Mouse (Mus musculus): Measurements from ENCODE around the gene Baiap2l2. TPM values are rescaled to one million over a fixed set of nuclear protein-coding genes. Genes with fewer than 3 reads are reported as not detected.
"Not testable (repeated sequence)": the region's sequence is repeated elsewhere in the genome, so short reads cannot be mapped to it uniquely, and the experiment has no call there.

Baiap2l2 gene
- total RNA-seq, 2 experiments from 2014 or later = not detected

DNA sequence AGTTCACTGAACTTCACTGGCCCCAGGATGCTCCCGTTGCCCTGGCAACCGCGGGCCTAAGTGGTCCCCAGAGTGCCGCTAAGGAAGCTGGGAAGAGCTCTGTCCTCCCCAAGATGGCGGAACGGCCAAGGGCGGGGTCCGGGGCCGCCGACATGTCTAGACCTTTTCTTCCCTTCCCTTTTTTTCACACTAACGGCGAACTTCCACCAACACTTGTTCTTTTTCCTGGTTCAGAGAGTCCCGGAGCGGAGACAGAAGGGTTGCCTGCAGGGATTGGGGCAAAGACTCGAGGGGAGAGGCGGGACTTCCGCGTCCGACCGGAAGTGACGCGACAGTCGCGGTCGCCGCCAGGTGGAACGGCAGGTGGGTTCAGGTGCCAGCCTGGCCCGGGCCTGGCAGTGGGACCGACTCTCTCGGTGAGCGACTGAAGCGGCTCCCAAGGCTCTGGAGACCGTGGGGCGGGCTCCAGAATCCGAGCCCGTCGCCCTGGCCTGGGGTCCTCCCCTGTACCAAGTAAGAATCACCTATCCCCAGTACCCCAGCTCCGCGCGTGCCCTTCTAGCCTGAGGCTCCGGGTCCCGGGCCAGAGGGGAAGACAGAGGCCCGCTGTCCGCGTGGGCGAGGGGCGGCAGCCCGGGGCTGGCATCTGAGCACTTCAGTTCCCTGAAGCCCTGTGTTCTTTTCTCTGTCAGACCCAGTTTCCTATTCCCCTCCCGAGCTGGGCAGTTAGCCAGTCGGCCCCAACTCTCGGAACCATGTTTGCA, 56.1 kb downstream of the Baiap2l2 start, which contains the start of the genes Pick1 and Gm49486:
Gene Pick1, plus strand, starts transcription at position 116 of the 764 bp plus-strand sequence.
Gene Gm49486, plus strand, starts transcription at position 334 of the 764 bp plus-strand sequence.
- peak; percentile 85 for ATAC-seq (replicated peaks; ENCODE audit: low FRiP score, low TSS enrichment, poor library complexity, severe bottlenecking)

GRCm38 (mm10) chr15:79225780-79226179, 59.6 kb downstream of the Baiap2l2 start:
- not testable (repeated sequence) for ATAC-seq (replicated peaks; ENCODE audit: low FRiP score, low TSS enrichment, poor library complexity, severe bottlenecking)

DNA sequence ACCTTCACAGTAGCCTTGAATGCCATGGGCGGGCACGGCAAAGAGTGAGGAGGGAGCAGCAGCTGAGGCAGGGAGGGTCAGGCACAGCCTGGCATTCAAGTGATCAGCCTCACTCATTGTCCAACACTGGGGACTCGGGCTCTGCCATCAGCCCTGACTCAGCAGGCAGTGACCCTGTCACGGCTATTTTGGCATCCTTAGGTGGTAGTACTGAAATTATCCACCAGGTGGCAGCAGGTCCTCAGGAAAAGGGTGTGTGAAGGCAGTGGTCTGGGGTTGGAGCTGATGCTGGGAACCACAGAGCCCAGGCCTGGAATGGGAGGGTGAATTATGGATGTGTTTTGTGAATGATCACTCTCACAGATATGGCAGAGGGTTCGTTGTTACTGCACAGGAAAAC, 60.7 kb downstream of the Baiap2l2 start:
- ATAC-seq (replicated peaks; ENCODE audit: low FRiP score, low TSS enrichment, poor library complexity, severe bottlenecking) = peak; percentile 83

GRCm38 (mm10) chr15:79223641-79224040, 61.7 kb downstream of the Baiap2l2 start:
- no peak for ATAC-seq (replicated peaks; ENCODE audit: low FRiP score, low TSS enrichment, poor library complexity, severe bottlenecking)

DNA sequence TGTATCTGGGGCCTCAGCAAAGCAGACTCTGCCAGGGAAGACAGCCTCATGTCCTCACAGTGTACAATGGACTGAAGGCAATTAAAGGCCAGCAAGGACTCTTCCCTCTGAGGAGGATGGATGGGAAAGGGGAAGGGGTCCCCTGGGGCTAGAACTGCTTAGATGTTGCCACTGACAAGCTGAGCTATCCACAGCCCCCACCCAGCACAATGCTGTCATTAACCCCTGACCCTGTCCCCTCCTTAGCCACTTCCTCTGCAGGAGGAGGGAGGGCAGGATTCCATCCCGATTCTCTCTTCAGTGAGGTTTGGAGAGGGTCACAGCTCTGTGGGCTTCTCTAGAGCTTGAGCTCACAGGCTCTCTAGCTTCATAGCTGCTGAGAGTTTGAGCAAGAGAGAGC, 65.8 kb downstream of the Baiap2l2 start:
- ATAC-seq (replicated peaks; ENCODE audit: low FRiP score, low TSS enrichment, poor library complexity, severe bottlenecking) = no peak

DNA sequence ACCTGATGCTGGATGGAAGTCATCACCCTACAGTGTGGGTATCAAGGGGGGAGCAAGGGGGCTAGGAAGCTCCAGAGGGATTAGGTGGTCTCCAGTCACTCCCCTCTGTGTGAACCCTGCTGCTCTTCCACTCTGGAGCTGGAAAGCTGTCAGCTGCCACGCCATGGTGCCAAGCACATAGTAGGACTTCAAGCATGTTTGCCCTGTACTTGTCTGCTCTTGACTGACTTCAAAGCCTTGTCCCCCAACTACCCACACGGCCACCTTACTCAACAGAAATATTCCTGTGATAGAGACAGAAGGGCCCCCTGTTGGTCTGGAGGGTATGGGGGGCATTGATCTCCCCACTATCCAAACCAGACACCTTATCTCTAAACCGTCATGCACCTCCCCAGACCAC, 69.1 kb downstream of the Baiap2l2 start:
- no peak for ATAC-seq (replicated peaks; ENCODE audit: low FRiP score, low TSS enrichment, poor library complexity, severe bottlenecking)

- ATAC-seq (replicated peaks; ENCODE audit: low FRiP score, low TSS enrichment, poor library complexity, severe bottlenecking) = no peak
Measured at GRCm38 (mm10) chr15:79213591-79213990, 71.7 kb downstream of the Baiap2l2 start.

DNA sequence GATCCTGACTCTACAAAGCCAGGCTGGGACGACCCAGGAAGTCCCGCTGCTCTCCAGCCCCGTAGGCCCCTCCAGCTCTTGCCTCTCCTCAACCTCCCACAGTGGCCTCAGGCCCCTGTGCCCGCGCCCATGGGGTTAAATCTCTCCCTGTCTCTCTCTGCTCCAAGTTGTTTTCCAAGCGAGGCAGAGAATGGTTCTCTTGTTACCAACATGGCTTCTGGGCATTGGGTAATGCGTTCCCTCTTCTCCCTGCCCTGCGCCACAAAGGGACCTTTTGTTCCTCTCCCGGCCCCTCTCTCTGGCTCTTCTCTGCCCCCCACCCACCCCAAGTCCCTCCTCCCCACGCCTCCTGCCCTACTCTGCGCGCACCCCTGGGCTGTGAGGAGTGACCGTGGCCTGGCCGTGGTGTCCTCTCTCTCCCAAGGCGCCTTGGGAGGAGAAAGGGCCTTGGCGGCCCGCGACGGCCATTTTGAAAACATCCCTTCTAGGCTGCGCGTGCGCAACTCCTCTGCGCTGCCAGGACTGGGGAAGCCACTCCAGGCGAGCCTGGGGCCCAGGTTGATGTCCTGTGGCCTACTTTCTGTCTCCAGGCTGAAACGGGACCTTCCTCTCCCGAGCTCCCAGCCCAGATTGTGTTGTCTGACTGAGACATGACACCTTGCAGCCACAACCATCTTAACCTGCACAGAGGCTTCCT, 72.4 kb downstream of the Baiap2l2 start:
- no peak for ATAC-seq (replicated peaks; ENCODE audit: low FRiP score, low TSS enrichment, poor library complexity, severe bottlenecking)

GRCm38 (mm10) chr15:79210357-79210756, 75.0 kb downstream of the Baiap2l2 start:
- ATAC-seq (replicated peaks; ENCODE audit: low FRiP score, low TSS enrichment, poor library complexity, severe bottlenecking) = no peak

DNA sequence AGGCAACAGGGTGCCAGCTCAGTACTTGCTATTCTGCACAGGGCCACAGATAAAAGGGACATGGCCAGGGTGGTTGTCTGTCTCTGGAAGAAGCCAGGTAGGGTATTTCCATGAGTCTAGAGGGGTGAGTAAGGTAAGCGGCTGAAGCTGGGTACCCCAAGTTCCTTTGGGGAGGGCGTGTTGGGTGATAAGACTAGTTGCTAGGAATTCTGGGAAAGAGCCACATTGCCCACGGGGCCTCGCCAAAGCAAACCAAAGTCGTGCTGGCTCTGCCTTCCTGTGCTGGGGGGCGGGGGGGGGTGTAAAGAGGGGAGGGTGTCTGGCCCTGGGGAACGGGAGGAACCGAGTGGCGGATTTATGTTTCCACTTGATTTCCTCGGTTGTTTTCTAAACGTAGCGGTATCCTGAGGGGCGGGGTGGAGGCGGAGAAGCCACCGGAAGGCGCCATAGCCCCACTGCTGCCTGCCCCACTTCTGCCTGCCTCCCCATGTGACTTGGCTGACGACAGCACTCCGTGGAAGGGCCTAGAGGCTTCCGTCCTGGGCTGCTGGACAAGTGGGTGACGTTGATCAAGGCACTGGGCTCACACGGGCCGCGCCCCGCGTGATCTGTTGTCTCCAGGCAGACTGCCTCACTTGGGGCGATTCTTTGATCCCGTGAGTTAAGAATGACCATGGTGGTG, 76.4 kb downstream of the Baiap2l2 start:
- peak; percentile 65 for ATAC-seq (replicated peaks; ENCODE audit: low FRiP score, low TSS enrichment, poor library complexity, severe bottlenecking)

GRCm38 (mm10) chr15:79208211-79208610, 77.1 kb downstream of the Baiap2l2 start:
- no peak for ATAC-seq (replicated peaks; ENCODE audit: low FRiP score, low TSS enrichment, poor library complexity, severe bottlenecking)

Other genes with a start within 250 kb of the Baiap2l2 start
- gene Galr3, start 243.7 kb downstream of the Baiap2l2 start, total RNA-seq (2014; fragmentation: Nextera tagmentation) = 0.40 TPM in 1 of 2 replicates, not detected in the other
- 0.56 TPM in 1 of 2 replicates, not detected in the other for gene Galr3, start 243.7 kb downstream of the Baiap2l2 start, total RNA-seq (2017)
- 24.4 and 44.2 TPM in 2 replicates for gene Ankrd54, start 222.6 kb downstream of the Baiap2l2 start, total RNA-seq (2014; fragmentation: Nextera tagmentation)
- 15.0 and 15.2 TPM in 2 replicates for gene Ankrd54, start 222.6 kb downstream of the Baiap2l2 start, total RNA-seq (2017)
- 218 and 242 TPM in 2 replicates for gene Eif3l, start 210.4 kb downstream of the Baiap2l2 start, total RNA-seq (2014; fragmentation: Nextera tagmentation)
- 216 and 264 TPM in 2 replicates for gene Eif3l, start 210.4 kb downstream of the Baiap2l2 start, total RNA-seq (2017)
- gene Micall1, start 176.6 kb downstream of the Baiap2l2 start, total RNA-seq (2014; fragmentation: Nextera tagmentation) = 1.5 and 6.4 TPM in 2 replicates
- gene Micall1, start 176.6 kb downstream of the Baiap2l2 start, total RNA-seq (2017) = 0.57 and 2.5 TPM in 2 replicates
- gene Polr2f, start 144.5 kb downstream of the Baiap2l2 start, total RNA-seq (2014; fragmentation: Nextera tagmentation) = 177 and 201 TPM in 2 replicates
- 96.2 and 109 TPM in 2 replicates for gene Polr2f, start 144.5 kb downstream of the Baiap2l2 start, total RNA-seq (2017)
- gene 1700088E04Rik, start 144.3 kb downstream of the Baiap2l2 start, total RNA-seq (2014; fragmentation: Nextera tagmentation) = not detected in 2 replicates
- gene 1700088E04Rik, start 144.3 kb downstream of the Baiap2l2 start, total RNA-seq (2017) = not detected in 2 replicates
- not detected in 2 replicates for gene Sox10, start 120.3 kb downstream of the Baiap2l2 start, total RNA-seq (2014; fragmentation: Nextera tagmentation)
- gene Sox10, start 120.3 kb downstream of the Baiap2l2 start, total RNA-seq (2017) = not detected in 2 replicates
- gene Pick1, start 56.4 kb downstream of the Baiap2l2 start, total RNA-seq (2014; fragmentation: Nextera tagmentation) = 15.8 and 20.9 TPM in 2 replicates
- 8.9 and 11.4 TPM in 2 replicates for gene Pick1, start 56.4 kb downstream of the Baiap2l2 start, total RNA-seq (2017)
- gene Gm49486, start 56.1 kb downstream of the Baiap2l2 start, total RNA-seq (2014; fragmentation: Nextera tagmentation) = not detected in 2 replicates
- gene Gm49486, start 56.1 kb downstream of the Baiap2l2 start, total RNA-seq (2017) = 0.08 TPM in 1 of 2 replicates, not detected in the other
- gene Slc16a8, start 30.8 kb downstream of the Baiap2l2 start, total RNA-seq (2014; fragmentation: Nextera tagmentation) = not detected in 2 replicates
- not detected in 2 replicates for gene Slc16a8, start 30.8 kb downstream of the Baiap2l2 start, total RNA-seq (2017)
- 26.7 and 34.4 TPM in 2 replicates for gene Pla2g6, start 42.9 kb upstream of the Baiap2l2 start, total RNA-seq (2014; fragmentation: Nextera tagmentation)
- gene Pla2g6, start 42.9 kb upstream of the Baiap2l2 start, total RNA-seq (2017) = 8.0 and 12.4 TPM in 2 replicates
- gene Maff, start 61.1 kb upstream of the Baiap2l2 start, total RNA-seq (2014; fragmentation: Nextera tagmentation) = 2.7 TPM in 1 of 2 replicates, not detected in the other
- 6.7 and 8.8 TPM in 2 replicates for gene Maff, start 61.1 kb upstream of the Baiap2l2 start, total RNA-seq (2017)
- 8.3 and 9.2 TPM in 2 replicates for gene Tmem184b, start 118.0 kb upstream of the Baiap2l2 start, total RNA-seq (2014; fragmentation: Nextera tagmentation)
- gene Tmem184b, start 118.0 kb upstream of the Baiap2l2 start, total RNA-seq (2017) = 1.8 and 5.0 TPM in 2 replicates
- gene Csnk1e, start 170.0 kb upstream of the Baiap2l2 start, total RNA-seq (2014; fragmentation: Nextera tagmentation) = 48.5 and 52.0 TPM in 2 replicates
- gene Csnk1e, start 170.0 kb upstream of the Baiap2l2 start, total RNA-seq (2017) = 30.5 and 40.8 TPM in 2 replicates
- not detected in 2 replicates for gene Kcnj4, start 219.7 kb upstream of the Baiap2l2 start, total RNA-seq (2014; fragmentation: Nextera tagmentation)
- not detected in 2 replicates for gene Kcnj4, start 219.7 kb upstream of the Baiap2l2 start, total RNA-seq (2017)
- not detected in 2 replicates for gene Kdelr3, start 230.9 kb upstream of the Baiap2l2 start, total RNA-seq (2014; fragmentation: Nextera tagmentation)
- gene Kdelr3, start 230.9 kb upstream of the Baiap2l2 start, total RNA-seq (2017) = not detected in 2 replicates